Mouse (Mus musculus): Measurements from ENCODE around the gene St3gal6. TPM values are rescaled to one million over a fixed set of nuclear protein-coding genes. Genes with fewer than 3 reads are reported as not detected.

Gene St3gal6
- 10 to 100 TPM; 16.3 to 19.1 TPM for total RNA-seq (2021)
- long read RNA-seq, full-length matches to known transcripts: 5 of 11 reads
- long read RNA-seq, partial matches to known transcripts: 1 of 11 reads
- long read RNA-seq, other reads (novel, unspliced or antisense): 5 of 11 reads

GRCm38 (mm10) chr16:58523972-58524850 lies at the start of gene St3gal6:
TSS of gene St3gal6 (minus strand) at chr16:58524243.
- DNase-seq (ENCODE audit: low spot score in 2 of 2): no peak

DNA sequence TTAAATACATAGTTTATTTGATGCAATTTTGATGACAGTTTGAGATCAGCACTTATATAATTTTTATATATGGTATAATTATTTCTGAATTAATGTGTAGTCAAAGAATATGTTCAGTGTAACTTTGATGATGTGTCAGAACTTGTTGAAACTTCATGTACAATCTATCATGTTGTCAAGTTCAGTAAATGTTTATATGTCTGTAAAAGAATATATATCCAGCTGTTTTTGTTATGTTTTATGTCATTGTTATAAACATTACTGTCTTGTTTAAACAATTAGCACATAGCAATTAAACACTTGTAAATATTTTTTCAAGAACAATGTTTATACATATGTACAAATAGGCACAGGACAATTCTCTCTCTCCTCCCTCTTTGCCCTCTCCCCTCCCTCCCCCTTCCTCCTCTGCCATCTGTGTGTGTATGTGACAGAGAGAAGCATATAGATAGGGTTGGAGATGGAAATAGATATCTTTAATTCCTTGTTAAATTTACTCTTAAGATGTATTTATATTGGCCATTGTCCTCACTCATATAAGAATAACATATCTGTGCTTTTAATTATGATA lies 46.7 kb upstream of the St3gal6 start:
- no peak for DNase-seq (ENCODE audit: low spot score in 2 of 2)

- DNase-seq (ENCODE audit: low spot score in 2 of 2): no peak
These were observed 37.2 kb upstream of the St3gal6 start for GRCm38 (mm10) chr16:58561196-58561595.

DNA sequence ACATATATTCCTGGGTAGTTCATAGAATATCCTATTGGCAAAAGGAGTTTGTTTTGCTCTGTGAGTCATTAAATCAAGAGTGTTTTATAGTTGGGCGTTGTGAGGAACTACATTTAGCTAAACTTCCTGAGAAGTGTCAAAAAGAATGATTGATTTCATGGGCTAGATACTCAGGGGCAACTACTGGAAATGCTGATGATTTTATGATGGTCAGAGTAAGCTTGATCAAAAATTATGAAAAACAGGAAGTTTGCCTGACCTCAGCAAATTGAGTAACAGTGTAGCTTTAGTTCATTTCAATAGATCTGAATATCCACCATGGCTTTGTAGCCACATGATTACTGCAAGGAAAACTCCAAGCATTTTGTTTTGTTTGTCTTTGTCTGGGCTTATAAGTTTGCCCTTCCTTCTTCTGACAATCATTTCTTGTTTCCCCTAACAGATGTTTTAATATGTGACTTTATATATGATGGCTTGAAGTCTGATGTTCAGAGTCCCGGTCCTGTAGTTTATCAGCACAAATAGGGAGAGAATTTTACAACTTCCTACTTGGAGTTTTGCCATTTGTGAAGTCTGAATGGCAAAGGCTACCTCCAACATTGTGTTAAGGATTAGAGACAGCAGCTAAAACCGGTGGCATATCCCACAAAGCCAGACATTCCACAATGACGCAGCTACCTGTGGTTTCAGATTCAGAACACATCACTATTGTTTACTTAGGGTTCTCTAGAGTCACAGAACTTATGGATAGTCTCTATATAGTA lies 32.2 kb upstream of the St3gal6 start:
- DNase-seq (ENCODE audit: low spot score in 2 of 2): no peak

- DNase-seq (ENCODE audit: low spot score in 2 of 2): no peak
These were observed 30.6 kb upstream of the St3gal6 start for GRCm38 (mm10) chr16:58554673-58555072.

GRCm38 (mm10) chr16:58548042-58548441 lies 24.0 kb upstream of the St3gal6 start:
- DNase-seq (ENCODE audit: low spot score in 2 of 2): no peak

DNA sequence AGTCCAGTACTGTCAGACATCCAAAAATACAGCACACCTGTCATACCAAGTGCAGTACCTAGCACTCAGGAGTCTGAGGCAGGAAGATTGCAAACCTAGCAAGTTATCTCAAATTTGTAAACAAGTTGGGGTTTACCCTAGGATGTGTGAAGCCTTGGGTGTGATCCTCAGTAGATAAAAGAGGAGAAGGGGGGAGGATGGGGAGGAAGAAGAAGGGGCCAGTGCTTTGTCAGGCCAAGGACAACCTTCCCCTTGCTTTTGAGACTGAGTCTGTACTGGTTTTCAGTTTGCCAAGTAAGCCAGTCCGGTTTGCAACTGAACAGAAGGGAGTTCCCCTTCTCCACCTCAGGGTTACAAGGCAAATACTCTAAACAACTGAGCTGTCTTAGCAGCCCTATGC lies 22.1 kb upstream of the St3gal6 start:
- DNase-seq (ENCODE audit: low spot score in 2 of 2): no peak

DNA sequence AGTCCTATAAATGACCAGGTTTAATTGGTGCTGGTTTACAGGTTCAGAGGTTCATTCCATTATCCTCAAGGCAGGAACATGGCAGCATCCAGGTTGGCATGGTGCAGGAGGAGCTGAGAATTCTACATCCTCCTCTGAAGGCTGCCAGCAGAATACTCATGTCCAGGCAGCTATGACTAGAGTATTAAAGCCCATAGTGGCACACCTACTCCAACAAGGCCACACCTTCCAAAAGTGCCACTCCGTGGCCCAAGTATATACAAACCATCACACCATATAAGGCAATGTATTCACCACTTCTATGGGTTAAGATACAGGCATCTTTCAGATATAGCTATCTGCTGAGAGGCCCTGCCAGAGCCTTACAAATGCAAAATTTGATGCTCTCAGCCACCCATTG lies 15.4 kb upstream of the St3gal6 start:
- no peak for DNase-seq (ENCODE audit: low spot score in 2 of 2)

GRCm38 (mm10) chr16:58539011-58539410 lies 15.0 kb upstream of the St3gal6 start:
- DNase-seq (ENCODE audit: low spot score in 2 of 2): no peak

DNA sequence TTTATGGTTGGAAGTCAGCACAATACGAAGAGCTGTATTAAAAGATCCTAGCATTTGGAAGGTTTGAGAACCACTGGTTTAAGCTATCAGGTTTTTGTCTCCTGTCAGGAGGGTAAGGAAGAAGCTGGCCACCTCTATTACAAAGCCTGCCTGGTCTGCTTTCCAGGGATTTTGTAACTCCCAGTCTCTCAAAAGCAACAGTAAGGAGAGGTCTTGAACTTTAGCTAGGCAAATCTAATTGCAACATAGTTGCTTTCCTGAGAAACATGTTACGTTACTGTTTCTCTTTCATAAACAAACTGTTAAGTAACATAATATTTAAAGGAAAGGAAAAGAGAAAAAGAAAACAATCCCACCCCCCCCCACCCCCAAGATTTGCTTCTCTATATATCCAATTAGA lies 12.0 kb upstream of the St3gal6 start:
- DNase-seq (ENCODE audit: low spot score in 2 of 2): no peak

- no peak for DNase-seq (ENCODE audit: low spot score in 2 of 2)
These were observed 11.2 kb upstream of the St3gal6 start for GRCm38 (mm10) chr16:58535236-58535635.

GRCm38 (mm10) chr16:58534245-58535142 lies 10.5 kb upstream of the St3gal6 start:
- DNase-seq (ENCODE audit: low spot score in 2 of 2): no peak

DNA sequence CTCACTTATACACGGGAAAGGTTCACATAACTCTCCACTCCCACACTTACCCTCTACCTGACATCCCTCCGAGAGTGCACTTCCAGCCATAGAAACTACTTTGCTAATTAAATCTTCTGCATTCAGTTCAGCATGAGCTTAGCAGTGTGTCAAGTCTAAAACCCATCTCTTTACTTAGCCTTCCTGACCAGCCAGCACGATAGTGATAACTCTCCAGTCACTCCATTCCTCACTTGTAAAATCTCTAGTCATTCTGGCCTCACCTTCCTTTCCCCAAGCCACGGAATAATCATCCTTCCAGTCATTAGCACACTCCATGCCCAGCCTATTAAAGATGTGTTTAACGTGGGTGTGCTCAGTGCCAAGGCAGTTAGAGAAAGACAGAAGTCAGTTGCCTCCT lies 9.7 kb upstream of the St3gal6 start:
- DNase-seq (ENCODE audit: low spot score in 2 of 2): no peak

DNA sequence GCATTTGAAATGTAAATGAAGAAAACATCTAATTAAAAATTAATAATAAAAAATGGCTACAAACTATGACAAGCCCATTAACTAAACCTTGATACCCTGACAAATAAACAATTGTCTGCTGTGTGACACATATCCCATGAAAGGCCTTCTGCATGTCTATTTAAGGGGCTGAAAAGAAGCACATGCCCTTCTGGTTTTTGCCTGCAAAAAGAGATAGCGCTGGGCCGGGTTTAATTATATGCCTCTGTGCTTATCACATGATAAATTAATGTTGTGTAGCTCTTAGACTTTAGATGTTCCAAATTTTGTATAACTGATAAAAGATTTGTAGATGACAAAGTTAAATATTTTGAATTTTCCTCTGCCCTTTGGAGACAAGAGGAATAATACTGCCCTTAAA lies 9.2 kb upstream of the St3gal6 start:
- no peak for DNase-seq (ENCODE audit: low spot score in 2 of 2)

- DNase-seq (ENCODE audit: low spot score in 2 of 2): no peak
These were observed 8.5 kb upstream of the St3gal6 start for GRCm38 (mm10) chr16:58532511-58532910.

- no peak for DNase-seq (ENCODE audit: low spot score in 2 of 2)
These were observed 3.8 kb upstream of the St3gal6 start for GRCm38 (mm10) chr16:58527817-58528216.

DNA sequence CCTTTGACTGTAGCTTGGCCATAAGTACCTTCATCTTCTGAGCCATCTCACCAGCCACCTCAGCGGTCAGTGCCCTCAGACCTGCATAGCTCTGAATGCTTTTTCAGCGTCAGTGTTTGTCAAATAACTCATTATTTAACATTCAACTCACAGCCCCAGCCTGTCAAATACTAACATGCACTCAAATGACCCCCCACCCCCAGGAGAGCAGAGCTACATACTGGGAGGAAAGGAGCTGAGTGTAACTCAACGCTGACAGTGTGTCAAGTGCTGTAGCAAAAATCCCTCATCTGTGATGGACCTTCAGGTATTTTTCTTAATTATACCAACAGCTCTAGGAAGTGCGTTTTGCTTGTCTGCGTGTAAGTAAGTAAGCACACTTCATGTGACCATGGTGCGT lies 2.7 kb upstream of the St3gal6 start:
- no peak for DNase-seq (ENCODE audit: low spot score in 2 of 2)

- DNase-seq (ENCODE audit: low spot score in 2 of 2): no peak
These were observed 1.8 kb upstream of the St3gal6 start for GRCm38 (mm10) chr16:58525832-58526231.

DNA sequence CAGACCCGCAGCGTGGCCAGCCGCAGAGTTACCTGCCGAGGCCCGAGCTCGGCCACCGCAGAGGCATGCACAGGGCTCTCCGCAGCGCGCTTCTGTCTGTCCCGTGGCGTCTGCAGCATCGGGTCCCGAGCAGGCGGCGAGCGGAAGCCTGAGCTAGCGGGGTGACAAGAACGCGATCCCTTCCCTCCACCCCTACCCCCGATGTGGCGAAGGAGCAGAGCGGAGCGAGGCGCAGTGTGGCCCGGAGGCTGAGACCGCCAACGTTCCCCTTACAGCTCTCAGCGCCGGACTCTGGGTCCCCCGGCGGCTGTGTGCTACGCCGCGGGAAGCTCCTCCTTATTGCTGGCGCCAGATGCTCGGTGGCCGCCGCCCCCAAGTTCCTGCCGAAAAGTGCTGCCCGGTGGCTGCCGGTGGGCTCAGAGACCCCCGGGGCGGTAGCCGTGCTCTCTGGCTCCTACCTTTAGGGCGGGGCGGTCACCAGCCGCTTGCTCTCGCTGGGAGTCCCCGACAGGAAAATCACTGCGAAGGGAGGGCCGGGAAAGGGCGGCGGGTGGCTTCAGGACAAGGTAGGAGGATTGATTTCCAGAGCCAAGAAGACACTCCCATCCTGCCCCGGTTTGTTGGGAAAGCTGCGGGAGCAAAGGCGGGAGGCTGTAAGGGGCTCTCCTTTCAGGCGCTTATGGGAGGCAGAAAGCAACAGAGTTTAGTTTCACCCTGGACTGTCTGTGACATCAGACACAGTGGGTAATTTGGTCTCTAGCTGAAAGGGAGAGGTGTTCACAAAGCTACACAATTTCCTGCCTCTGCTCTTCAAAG lies 791 bp downstream of the St3gal6 start:
- DNase-seq (ENCODE audit: low spot score in 2 of 2): peak; percentile 53 to 59

- DNase-seq (ENCODE audit: low spot score in 2 of 2): peak; percentile 21 to 39
These were observed 1.4 kb downstream of the St3gal6 start for GRCm38 (mm10) chr16:58522677-58523043.

All from layer of hippocampus, postnatal 10 days (tissue).